Mouse (Mus musculus) frontal cortex, adult (tissue): ENCODE data around the gene Brd3.

Experiments used
- ATAC-seq: cut with Nextera tagmentation; 2 replicates; pipeline ENCODE4 v1.9.2; 2017; ENCODE audit warnings: mild to moderate bottlenecking, moderate library complexity, mixed read lengths; ENCODE audit not compliant: low TSS enrichment

Brd3 gene

GRCm38 (mm10) chr2:27400083-27400482 lies 107.4 kb downstream of the Brd3 start:
- ATAC-seq = no peak

DNA sequence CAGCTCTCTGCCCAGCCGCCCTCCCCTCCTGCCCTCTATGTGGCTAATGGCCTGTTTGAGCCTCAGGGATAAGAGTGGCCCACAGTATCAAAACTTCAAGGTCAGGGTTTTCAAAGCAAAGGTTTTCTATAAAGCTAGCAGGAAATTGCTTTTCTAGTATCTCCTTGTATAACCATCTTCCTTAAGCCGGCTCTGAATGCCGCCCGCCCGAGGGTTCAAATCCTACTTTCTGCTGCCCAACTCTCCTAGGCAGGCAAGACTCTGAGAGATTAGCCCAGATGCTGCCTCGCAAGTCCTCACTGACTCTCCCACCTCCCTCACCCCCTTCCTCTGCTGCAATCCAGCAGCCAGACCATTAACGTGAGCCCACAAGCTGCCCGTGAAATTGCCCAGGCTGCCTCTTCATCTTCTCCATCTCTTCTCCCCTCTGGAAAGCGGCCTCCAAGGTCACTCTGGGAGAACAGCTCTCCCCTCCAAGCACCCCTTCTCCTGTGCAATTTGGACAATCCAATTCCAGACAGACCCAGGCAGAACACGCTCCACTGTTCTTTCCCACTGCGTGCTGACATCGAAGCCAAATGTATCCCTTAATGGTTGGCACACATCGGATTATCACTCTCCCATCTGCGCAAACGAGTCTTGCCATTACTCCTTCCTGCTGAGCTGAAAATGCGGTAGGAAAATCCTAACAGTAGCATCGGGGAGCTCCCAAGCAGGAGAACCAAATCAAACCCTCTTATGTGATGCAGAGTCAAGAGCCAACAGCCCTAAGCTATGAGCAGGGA lies 110.6 kb downstream of the Brd3 start:
- no peak for ATAC-seq
